Mouse (Mus musculus): Measurements from ENCODE around the gene Olfr1472. TPM values are rescaled to one million over a fixed set of nuclear protein-coding genes. Genes with fewer than 3 reads are reported as not detected.
"Not testable (repeated sequence)": the region's sequence is repeated elsewhere in the genome, so short reads cannot be mapped to it uniquely, and the experiment has no call there.

The Olfr1472 gene
- not detected for total RNA-seq (2021)
- long read RNA-seq, experiment 1: 0 reads
- long read RNA-seq, experiment 2: 0 reads

- no peak for DNase-seq (ENCODE audit: low spot score in 2 of 2)
- no peak for TF ChIP-seq CTCF (conservative IDR thresholded peaks at IDR 0.05)
- Histone ChIP-seq H3K4me3 (no peak within 1 kb of the TSS), H3K27ac (no peak within 1 kb of the TSS)
Observed at GRCm38 (mm10) chr19:13455986-13456385, at the start of gene Olfr1472. TSS of gene Olfr1472 (minus strand) at chr19:13456086.

- Histone ChIP-seq H3K4me3 (no peak within 1 kb of the TSS), H3K27ac (no peak within 1 kb of the TSS)
- TF ChIP-seq CTCF (conservative IDR thresholded peaks at IDR 0.05): no peak
- no peak for DNase-seq (ENCODE audit: low spot score in 2 of 2)
Observed at GRCm38 (mm10) chr19:13500246-13500645, 44.4 kb upstream of the Olfr1472 start, which contains the start of gene Olfr1477. TSS of gene Olfr1477 (plus strand) at chr19:13500546.

GRCm38 (mm10) chr19:13480096-13480495, 24.2 kb upstream of the Olfr1472 start, which contains the start of gene Olfr1475:
TSS of gene Olfr1475 (minus strand) at chr19:13480196.
- TF ChIP-seq CTCF (conservative IDR thresholded peaks at IDR 0.05): no peak
- Histone ChIP-seq H3K4me3 (no peak within 1 kb of the TSS), H3K27ac (no peak within 1 kb of the TSS)
- DNase-seq (ENCODE audit: low spot score in 2 of 2): no peak

GRCm38 (mm10) chr19:13469265-13469664, 13.4 kb upstream of the Olfr1472 start, which contains the start of gene Olfr1474:
TSS of gene Olfr1474 (plus strand) at chr19:13469565.
- not testable (repeated sequence) for DNase-seq (ENCODE audit: low spot score in 2 of 2); H3K4me3 ChIP-seq; H3K27ac ChIP-seq

GRCm38 (mm10) chr19:13443109-13443508, 12.8 kb downstream of the Olfr1472 start, which contains the start of gene Olfr1471:
TSS of gene Olfr1471 (plus strand) at chr19:13443409.
- H3K4me3 ChIP-seq; DNase-seq (ENCODE audit: low spot score in 2 of 2); H3K27ac ChIP-seq: not testable (repeated sequence)

GRCm38 (mm10) chr19:13407549-13407948, 48.3 kb downstream of the Olfr1472 start, which contains the start of gene Olfr1469:
TSS of gene Olfr1469 (plus strand) at chr19:13407849.
- TF ChIP-seq CTCF (conservative IDR thresholded peaks at IDR 0.05): no peak
- DNase-seq (ENCODE audit: low spot score in 2 of 2): no peak
- Histone ChIP-seq H3K4me3 (no peak within 1 kb of the TSS), H3K27ac (no peak within 1 kb of the TSS)

Other genes starting within 250 kb of the Olfr1472 start
- gene Olfr1463, start 224.8 kb downstream of the Olfr1472 start, total RNA-seq (2021): not detected
- gene Olfr1465, start 140.5 kb downstream of the Olfr1472 start, total RNA-seq (2021): not detected
- not detected for gene Olfr1466, start 117.2 kb downstream of the Olfr1472 start, total RNA-seq (2021)
- gene Olfr1467, start 93.8 kb downstream of the Olfr1472 start, total RNA-seq (2021): not detected
- not detected for gene Olfr1469, start 48.2 kb downstream of the Olfr1472 start, total RNA-seq (2021)
- not detected for gene Olfr1471, start 12.7 kb downstream of the Olfr1472 start, total RNA-seq (2021)
- not detected for gene Olfr1474, start 13.5 kb upstream of the Olfr1472 start, total RNA-seq (2021)
- not detected for gene Olfr1475, start 24.1 kb upstream of the Olfr1472 start, total RNA-seq (2021)
- gene Olfr1477, start 44.5 kb upstream of the Olfr1472 start, total RNA-seq (2021): not detected
- not detected for gene Olfr1480, start 71.8 kb upstream of the Olfr1472 start, total RNA-seq (2021)
- not detected for gene Olfr1484, start 127.4 kb upstream of the Olfr1472 start, total RNA-seq (2021)
- not detected for gene Olfr1487, start 161.3 kb upstream of the Olfr1472 start, total RNA-seq (2021)
- not detected for gene Olfr1489, start 175.5 kb upstream of the Olfr1472 start, total RNA-seq (2021)
- gene Olfr1490, start 195.0 kb upstream of the Olfr1472 start, total RNA-seq (2021): not detected
- gene Olfr1491, start 241.2 kb upstream of the Olfr1472 start, total RNA-seq (2021): not detected